Mouse (Mus musculus) cerebellum, adult 18-20 months (tissue): ENCODE data around the gene Mtg2.
A peak's percentile ranks its signal among the peaks of the same experiment; 100 is the strongest.

Source experiments
- DNase-seq, 2 experiments: peaks; one replicate each; pipeline ENCODE4 v3.0.0; 2021

The Mtg2 gene

GRCm38 (mm10) chr2:180105441-180106190 is 35.2 kb downstream of the Mtg2 start:
- peak in 1 of 2 experiments; percentile 30 for DNase-seq

GRCm38 (mm10) chr2:180107081-180107480 is 36.7 kb downstream of the Mtg2 start:
- peak in 1 of 2 experiments; percentile 38 for DNase-seq

DNA sequence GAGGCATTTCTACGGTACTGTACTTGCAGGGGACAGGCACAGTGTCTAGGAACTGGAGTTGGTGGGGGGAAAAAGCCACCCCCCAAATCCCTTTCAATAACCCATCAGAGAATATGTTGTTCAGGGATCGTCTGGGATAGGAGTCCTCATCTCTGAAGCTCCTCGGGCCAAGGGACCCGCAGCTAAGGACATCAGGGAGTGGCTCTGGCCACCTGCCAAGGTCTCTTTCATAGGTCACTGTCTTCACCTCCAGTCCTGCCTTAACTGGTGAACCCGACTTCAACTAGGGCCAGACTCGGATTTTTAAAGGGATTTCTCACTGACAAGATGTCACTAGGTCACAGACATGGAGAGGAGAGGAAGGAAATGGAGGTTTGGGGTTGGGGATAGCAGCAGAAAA is 37.9 kb downstream of the Mtg2 start:
- DNase-seq, result no peak

- peak; percentile 75 to 80 for DNase-seq
These were observed 43.8 kb downstream of the Mtg2 start for GRCm38 (mm10) chr2:180113909-180114890.

DNA sequence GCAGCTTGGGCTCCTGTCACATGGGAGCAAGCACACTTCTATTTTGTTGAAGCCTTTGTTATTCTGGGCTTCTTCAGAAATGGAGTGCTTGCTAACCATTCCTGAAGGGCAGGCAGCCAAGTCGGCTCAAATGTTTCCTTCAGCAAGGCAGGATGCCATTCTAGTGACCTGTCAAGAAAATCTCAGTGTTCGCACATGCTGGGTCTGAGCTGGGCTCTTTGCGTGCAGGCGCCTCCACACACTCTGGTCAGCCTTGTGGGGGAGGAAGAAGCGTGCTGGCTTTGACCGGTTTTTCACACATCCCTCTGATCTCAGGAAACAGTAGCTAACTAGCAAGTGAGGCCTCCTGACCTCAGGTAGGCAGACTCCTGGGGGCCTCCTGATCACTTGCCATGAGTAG is 44.9 kb downstream of the Mtg2 start:
- DNase-seq, result peak; percentile 55 to 65

DNA sequence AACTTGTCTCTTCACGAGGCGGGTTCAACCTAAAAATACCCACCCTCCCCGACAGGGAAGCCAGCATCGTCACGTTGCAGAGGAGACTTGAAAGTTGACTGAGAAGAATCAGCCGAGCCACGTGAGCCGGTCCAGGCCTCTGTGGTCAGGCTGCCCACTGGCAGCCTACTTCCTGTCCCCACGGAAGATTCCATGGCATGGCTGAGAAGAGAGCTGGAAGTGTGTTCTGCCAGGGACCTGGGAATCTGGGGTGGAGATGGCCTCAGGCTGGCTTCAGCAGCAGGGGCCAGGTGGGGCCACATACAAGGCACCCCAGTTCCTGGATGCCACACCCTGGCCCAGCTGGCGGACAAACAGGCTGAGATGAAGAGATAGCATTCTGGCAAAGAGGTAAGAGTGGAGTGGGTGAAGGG is 45.7 kb downstream of the Mtg2 start:
- no peak for DNase-seq

DNA sequence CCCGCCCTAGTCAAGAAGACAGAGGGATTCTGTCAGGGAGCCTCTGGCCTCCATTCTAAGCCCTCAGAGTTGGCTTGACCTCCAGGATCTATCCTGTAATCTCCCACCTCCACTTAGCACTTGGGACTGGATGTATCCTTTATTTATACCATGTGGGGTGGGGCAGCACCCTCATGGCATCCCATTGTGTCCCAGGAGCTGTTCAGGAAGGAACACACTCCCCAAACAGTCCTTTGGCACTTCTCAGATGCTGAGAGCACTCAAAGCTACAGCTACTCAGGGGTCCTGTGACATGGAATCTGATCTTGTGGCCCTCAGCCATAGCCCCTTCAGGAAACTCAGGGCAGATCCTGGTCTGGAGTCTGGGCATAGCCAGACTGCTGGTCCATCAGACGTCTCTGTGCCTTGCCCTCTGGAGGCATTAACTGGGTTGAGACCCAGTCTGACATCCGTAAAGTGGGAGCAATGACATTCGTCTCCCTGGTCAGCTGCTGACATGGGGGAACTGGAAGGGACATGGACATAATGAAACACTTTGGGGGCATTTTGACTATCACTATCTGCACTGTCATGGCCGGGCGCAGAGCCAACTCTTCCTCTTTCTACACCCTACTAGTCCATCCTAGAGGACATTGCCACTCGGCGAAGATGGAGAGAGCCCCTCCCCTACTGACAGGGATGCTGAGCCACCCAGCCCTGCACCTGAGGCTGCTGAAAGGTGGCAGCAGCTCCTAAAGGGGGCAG is 46.5 kb downstream of the Mtg2 start:
- DNase-seq, result peak in 1 of 2 experiments; percentile 36

GRCm38 (mm10) chr2:180117485-180118194 is 47.3 kb downstream of the Mtg2 start:
- DNase-seq, result peak in 1 of 2 experiments; percentile 41

GRCm38 (mm10) chr2:180118661-180119438 is 48.5 kb downstream of the Mtg2 start, which contains the start of gene Osbpl2:
TSS of gene Osbpl2 (plus strand) at chr2:180119306.
- peak; percentile 100 for DNase-seq

DNA sequence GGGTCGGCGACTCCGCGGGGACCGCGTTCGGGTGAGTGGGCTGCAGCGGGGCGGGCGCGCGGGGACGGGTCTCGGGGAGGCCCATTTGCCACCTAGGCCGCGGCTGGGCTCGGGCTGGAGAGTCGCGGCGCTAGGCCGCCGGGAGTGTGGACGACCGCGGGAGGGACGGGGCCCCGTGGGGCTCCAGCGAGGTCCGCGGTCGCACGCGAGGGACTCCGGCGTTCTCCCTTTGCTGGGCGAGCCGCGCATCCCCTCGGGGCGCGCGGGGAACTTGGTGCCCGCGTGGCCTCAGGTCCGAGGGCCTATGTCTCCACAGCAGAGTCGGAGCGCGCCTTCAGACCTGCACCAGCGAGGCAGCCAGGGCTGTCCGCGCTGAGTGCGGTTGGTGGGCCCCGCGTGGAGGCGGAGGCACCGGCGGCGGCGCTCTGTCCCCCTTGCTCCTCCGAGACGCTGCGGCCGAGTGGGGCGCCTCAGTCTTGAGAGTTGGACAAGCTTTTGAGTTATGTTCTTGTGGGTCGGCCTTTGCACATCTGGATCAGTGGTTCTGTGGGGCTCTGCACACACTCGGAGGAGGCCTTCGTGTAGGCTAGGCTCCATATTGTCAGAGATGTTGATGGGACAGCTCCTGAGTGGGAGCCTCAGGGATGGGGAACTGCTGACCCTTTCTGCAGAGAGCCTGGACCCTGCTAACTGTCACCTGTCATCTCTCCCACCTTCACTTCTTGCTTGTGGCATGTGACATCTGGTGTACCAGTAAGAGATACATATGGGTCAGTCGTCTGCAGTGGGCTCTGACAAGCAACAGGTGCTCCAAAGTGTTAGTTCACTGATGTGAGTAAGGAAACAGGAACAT is 49.3 kb downstream of the Mtg2 start:
- DNase-seq, result no peak

GRCm38 (mm10) chr2:180120292-180120761 is 49.9 kb downstream of the Mtg2 start:
- no peak for DNase-seq

DNA sequence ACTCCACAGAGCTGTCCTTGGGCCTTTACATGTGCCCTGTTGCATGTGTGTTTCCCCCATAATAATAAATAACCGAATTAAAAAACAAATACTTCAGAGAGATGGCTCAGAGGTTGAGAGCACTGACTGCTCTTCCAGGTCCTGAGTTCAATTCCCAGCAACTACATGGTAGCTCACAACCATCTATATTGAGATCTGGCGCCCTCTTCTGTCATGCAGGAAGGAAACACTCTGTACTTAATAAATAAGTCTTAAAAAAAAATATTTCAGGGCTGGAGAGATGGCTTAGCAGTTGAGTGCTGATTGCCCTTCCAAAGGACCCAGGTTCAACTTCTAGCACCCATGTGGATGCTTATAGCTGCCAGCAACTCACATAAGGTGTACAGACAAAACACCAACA is 53.8 kb downstream of the Mtg2 start:
- no peak for DNase-seq

GRCm38 (mm10) chr2:180126195-180126594 is 55.8 kb downstream of the Mtg2 start:
- DNase-seq, result peak; percentile 29 to 37

DNA sequence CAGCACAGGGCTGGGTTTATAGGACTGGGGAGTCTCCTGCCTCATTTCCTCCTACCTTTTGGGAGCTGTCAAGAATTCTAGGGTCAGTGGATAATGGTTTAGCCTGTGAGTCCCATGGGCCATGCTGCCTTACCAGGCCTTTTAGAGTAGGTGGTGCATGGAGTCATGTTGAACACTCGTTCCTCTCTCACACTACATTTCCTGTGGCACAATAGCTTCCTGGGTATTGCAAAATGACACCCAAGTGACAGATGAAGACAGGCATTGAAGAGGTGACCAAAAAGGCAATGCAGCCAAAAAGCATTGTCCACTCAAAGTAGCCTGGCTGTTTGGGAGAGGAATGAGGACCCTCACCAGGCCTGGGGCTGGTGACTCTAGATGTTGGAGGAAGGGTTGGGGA is 57.3 kb downstream of the Mtg2 start:
- DNase-seq, result no peak

- no peak for DNase-seq
These were observed 62.8 kb downstream of the Mtg2 start for GRCm38 (mm10) chr2:180133231-180133630.

DNA sequence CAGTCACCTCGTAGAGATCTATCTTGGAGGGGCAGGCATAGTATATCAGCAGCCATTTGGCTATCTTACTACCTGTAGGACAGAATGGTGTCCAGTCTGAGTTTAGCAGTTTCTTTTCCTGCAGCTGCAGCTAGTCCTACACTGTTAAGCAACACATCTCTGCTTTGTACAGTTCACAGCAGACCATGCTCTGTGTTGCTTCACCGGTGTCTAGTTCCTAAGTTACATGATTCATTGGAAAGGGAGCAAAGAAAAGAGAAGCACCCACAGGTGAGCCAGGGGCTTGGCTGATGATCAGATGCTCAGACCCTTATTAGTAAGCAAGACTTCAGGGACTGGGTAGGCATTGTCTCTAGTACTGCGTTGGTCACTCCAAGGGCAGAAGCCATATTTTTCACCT is 63.5 kb downstream of the Mtg2 start:
- no peak for DNase-seq

- no peak for DNase-seq
These were observed 65.0 kb downstream of the Mtg2 start for GRCm38 (mm10) chr2:180135414-180135813.
